Mouse (Mus musculus) left cerebral cortex, postnatal 25 days (tissue): ENCODE results near the gene Bbs2. TPM values are rescaled to one million over a fixed set of nuclear protein-coding genes. Genes with fewer than 3 reads are reported as not detected.

Source experiments
- total RNA-seq, 2 experiments: library from RNA; stranded (reverse); gene quantifications; 2 replicates each; pipeline ENCODE4 v1.2.3; 2021

Gene Bbs2
- total RNA-seq, 2 experiments from 2014 or later, result 24.4 to 31.5 TPM

Other genes with a start within 250 kb of the Bbs2 start
- 100 to 1,000 TPM; 114 to 115 TPM for gene Amfr, start 86.1 kb downstream of the Bbs2 start, total RNA-seq
- gene Nudt21, start 61.9 kb downstream of the Bbs2 start, total RNA-seq, result 10 to 100 TPM; 47.4 to 52.3 TPM
- gene Ogfod1, start 61.7 kb downstream of the Bbs2 start, total RNA-seq, result 10 to 100 TPM; 86.6 to 96.8 TPM
- not detected for gene Mt4, start 38.3 kb upstream of the Bbs2 start, total RNA-seq
- 100 to 1,000 TPM; 827 to 906 TPM for gene Mt3, start 53.7 kb upstream of the Bbs2 start, total RNA-seq
- 100 to 1,000 TPM; 386 to 457 TPM for gene Mt2, start 73.7 kb upstream of the Bbs2 start, total RNA-seq
- 100 to 1,000 TPM; 501 to 574 TPM for gene Mt1, start 80.2 kb upstream of the Bbs2 start, total RNA-seq
- 10 to 100 TPM; 40.7 to 62.8 TPM for gene Nup93, start 115.6 kb upstream of the Bbs2 start, total RNA-seq
- gene Slc12a3, start 230.3 kb upstream of the Bbs2 start, total RNA-seq, result under 1 TPM; 0.27 to 0.41 TPM